21 mouse cellular contexts compared by ENCODE assay signal in the genomic region with DNA sequence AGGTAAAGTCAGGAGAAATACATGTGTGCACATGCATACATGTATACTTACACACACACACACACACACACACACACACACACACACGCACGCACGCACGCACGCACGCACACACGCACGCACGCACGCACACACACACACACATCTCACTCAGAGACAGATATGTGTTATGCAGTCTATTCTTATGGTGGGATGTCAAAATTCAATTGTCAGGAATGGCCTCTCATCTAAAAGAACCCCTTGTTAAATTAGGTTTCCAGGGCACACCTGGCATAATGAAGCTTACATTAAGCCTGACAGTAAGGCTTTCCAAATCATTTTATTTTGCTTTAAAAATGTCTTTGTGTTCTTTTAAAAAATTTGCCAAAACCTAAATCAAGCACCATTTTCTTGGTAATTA.
A peak's percentile ranks its signal among the peaks of the same experiment; 100 is the strongest.
DNase-seq lines count a peak whose midpoint lies in the region; ATAC-seq and TF ChIP-seq lines count a peak whose summit lies in the region.
"Had no signal": no experiment of that assay in that cellular context is flagged by ENCODE, and none has a peak within 500 bp of the region (broad histone marks: within the 10 kb centered on the region; RNA-seq: fewer than 3 reads in every experiment).

No protein-coding gene starts in this region.

- H3K36me3 ChIP-seq in forebrain, embryonic 12.5 days (replicated peaks), result no peaks in the 10 kb centered on the region
- no peaks in the 10 kb centered on the region for H3K36me3 ChIP-seq in forebrain, postnatal 0 days (ENCODE audit: insufficient read depth)
- H3K36me3 ChIP-seq in hindbrain, embryonic 16.5 days (ENCODE audit: control insufficient read depth, insufficient read depth, low read length), result no peaks in the 10 kb centered on the region
- H3K36me3 ChIP-seq in hindbrain, embryonic 13.5 days, result no peaks in the 10 kb centered on the region
- H3K36me3 ChIP-seq in forebrain, embryonic 14.5 days (ENCODE audit: control insufficient read depth, insufficient read depth, low read length), result no peaks in the 10 kb centered on the region
- H3K36me3 ChIP-seq in liver, postnatal 0 days (replicated peaks; ENCODE audit: insufficient read depth, low read length), result no peaks in the 10 kb centered on the region
- H3K36me3 ChIP-seq: G1E had no signal

- no peaks in the 10 kb centered on the region for H3K9me3 ChIP-seq in forebrain, embryonic 12.5 days
- no peaks in the 10 kb centered on the region for H3K9me3 ChIP-seq in forebrain, postnatal 0 days (ENCODE audit: low read length)
- no peaks in the 10 kb centered on the region for H3K9me3 ChIP-seq in hindbrain, embryonic 16.5 days (ENCODE audit: control insufficient read depth, low read length)
- no peaks in the 10 kb centered on the region for H3K9me3 ChIP-seq in hindbrain, embryonic 13.5 days
- H3K9me3 ChIP-seq in forebrain, embryonic 14.5 days (replicated peaks; ENCODE audit: control insufficient read depth, low read length), result no peaks in the 10 kb centered on the region
- H3K9me3 ChIP-seq in liver, postnatal 0 days (ENCODE audit: low read length), result no peaks in the 10 kb centered on the region
- H3K9me3 ChIP-seq: G1E had no signal

- ATAC-seq in forebrain, embryonic 12.5 days (ENCODE audit: low FRiP score), result peak; percentile 54; the same call in 1 of the 2 replicates
- no peak for ATAC-seq in forebrain, postnatal 0 days
- ATAC-seq in hindbrain, embryonic 16.5 days, result 0 out of 2 replicates have a peak, but pooled peaks have one; percentile 11
- ATAC-seq in hindbrain, embryonic 13.5 days (ENCODE audit: low FRiP score), result no peak
- peak; percentile 64 for ATAC-seq in forebrain, embryonic 14.5 days
- no peak for ATAC-seq in liver, postnatal 0 days
- ATAC-seq: intestine, postnatal 0 days; Patski had no signal

- H3K4me2 ChIP-seq in forebrain, embryonic 12.5 days, result no peak overlapping the region
- no peak overlapping the region for H3K4me2 ChIP-seq in forebrain, postnatal 0 days (ENCODE audit: low read depth)
- H3K4me2 ChIP-seq in hindbrain, embryonic 16.5 days (ENCODE audit: low read length), result no peak overlapping the region
- no peak overlapping the region for H3K4me2 ChIP-seq in hindbrain, embryonic 13.5 days
- no peak overlapping the region for H3K4me2 ChIP-seq in forebrain, embryonic 14.5 days (ENCODE audit: low read length)
- no peak overlapping the region for H3K4me2 ChIP-seq in liver, postnatal 0 days (ENCODE audit: low read depth, low read length)
- H3K4me2 ChIP-seq: heart, embryonic 11.5 days had no signal

- H3K9ac ChIP-seq in forebrain, embryonic 12.5 days, result no peak overlapping the region
- no peak overlapping the region for H3K9ac ChIP-seq in forebrain, postnatal 0 days
- H3K9ac ChIP-seq in hindbrain, embryonic 16.5 days (ENCODE audit: low read depth, low read length), result no peak overlapping the region
- no peak overlapping the region for H3K9ac ChIP-seq in hindbrain, embryonic 13.5 days
- H3K9ac ChIP-seq in forebrain, embryonic 14.5 days (ENCODE audit: low read length), result no peak overlapping the region
- no peak overlapping the region for H3K9ac ChIP-seq in liver, postnatal 0 days (replicated peaks)

- WGBS in forebrain, embryonic 12.5 days, result 83% methylated on average over 10 of the region's 10 CpGs
- WGBS in forebrain, postnatal 0 days, result 45% methylated on average over 10 of the region's 10 CpGs
- 52% methylated on average over 10 of the region's 10 CpGs for WGBS in hindbrain, embryonic 16.5 days
- WGBS in hindbrain, embryonic 13.5 days, result 92% methylated on average over 10 of the region's 10 CpGs
- WGBS in forebrain, embryonic 14.5 days, result 45% methylated on average over 10 of the region's 10 CpGs
- WGBS in liver, postnatal 0 days (ENCODE audit: insufficient replicate concordance), result 77% methylated on average over 10 of the region's 10 CpGs

- no peak for TF ChIP-seq CTCF in forebrain, postnatal 0 days (IDR thresholded peaks at IDR 0.05; ENCODE audit: low read depth)
- no peak for TF ChIP-seq CTCF in liver, postnatal 0 days (IDR thresholded peaks at IDR 0.05; ENCODE audit: low read depth)

- H3K4me3 ChIP-seq in forebrain, embryonic 12.5 days (replicated peaks), result no peak overlapping the region
- H3K4me3 ChIP-seq in forebrain, postnatal 0 days (ENCODE audit: low read depth, low read length), result no peak overlapping the region
- no peak overlapping the region for H3K4me3 ChIP-seq in hindbrain, embryonic 16.5 days (ENCODE audit: low read length)
- no peak overlapping the region for H3K4me3 ChIP-seq in hindbrain, embryonic 13.5 days
- no peak overlapping the region for H3K4me3 ChIP-seq in forebrain, embryonic 14.5 days (ENCODE audit: low read depth, low read length)
- no peak overlapping the region for H3K4me3 ChIP-seq in liver, postnatal 0 days (ENCODE audit: low read depth, low read length)

- DNase-seq in forebrain, postnatal 0 days, result no peak
- DNase-seq in forebrain, embryonic 14.5 days (ENCODE audit: low spot score), result no peak
- no peak for DNase-seq in liver, postnatal 0 days
- DNase-seq in gastrocnemius, postnatal 10 days, result no peak
- DNase-seq: adrenal gland, postnatal 10 days; adrenal gland, postnatal 36 days; B cell, adult 2 months; cerebellum, adult 18-20 months; cerebellum, adult 9-10 months; cerebellum, postnatal 14 days; gastrocnemius, postnatal 14 days; heart, adult 11 months; kidney, adult 2 months had no signal

- TF ChIP-seq EP300 in liver, postnatal 0 days (IDR thresholded peaks at IDR 0.05; ENCODE audit: low read depth), result no peak

- H3K4me1 ChIP-seq in forebrain, embryonic 12.5 days, result no peaks in the 10 kb centered on the region
- no peaks in the 10 kb centered on the region for H3K4me1 ChIP-seq in forebrain, postnatal 0 days (ENCODE audit: insufficient read depth)
- no peaks in the 10 kb centered on the region for H3K4me1 ChIP-seq in hindbrain, embryonic 16.5 days (ENCODE audit: control insufficient read depth, insufficient read depth, low read depth, low read length)
- no peaks in the 10 kb centered on the region for H3K4me1 ChIP-seq in hindbrain, embryonic 13.5 days (replicated peaks)
- no peaks in the 10 kb centered on the region for H3K4me1 ChIP-seq in forebrain, embryonic 14.5 days (ENCODE audit: control insufficient read depth, insufficient read depth, low read length)
- H3K4me1 ChIP-seq in liver, postnatal 0 days (ENCODE audit: insufficient read depth), result no peaks in the 10 kb centered on the region

- no peaks in the 10 kb centered on the region for H3K27me3 ChIP-seq in forebrain, embryonic 12.5 days
- H3K27me3 ChIP-seq in forebrain, postnatal 0 days (ENCODE audit: insufficient read depth, low read length), result no peaks in the 10 kb centered on the region
- no peaks in the 10 kb centered on the region for H3K27me3 ChIP-seq in hindbrain, embryonic 16.5 days (replicated peaks; ENCODE audit: control insufficient read depth, insufficient read depth, low read length)
- no peaks in the 10 kb centered on the region for H3K27me3 ChIP-seq in hindbrain, embryonic 13.5 days
- no peaks in the 10 kb centered on the region for H3K27me3 ChIP-seq in forebrain, embryonic 14.5 days (replicated peaks; ENCODE audit: control insufficient read depth, insufficient read depth, low read length)
- H3K27me3 ChIP-seq in liver, postnatal 0 days (ENCODE audit: insufficient read depth, low read length), result no peaks in the 10 kb centered on the region
- H3K27me3 ChIP-seq: CH12.LX, Patski had no signal

- no peak overlapping the region for H3K27ac ChIP-seq in forebrain, embryonic 12.5 days
- H3K27ac ChIP-seq in forebrain, postnatal 0 days (ENCODE audit: low read depth, low read length), result no peak overlapping the region
- H3K27ac ChIP-seq in hindbrain, embryonic 16.5 days (ENCODE audit: low read depth, low read length), result no peak overlapping the region
- no peak overlapping the region; the same call in 1 of the 2 replicates for H3K27ac ChIP-seq in hindbrain, embryonic 13.5 days
- H3K27ac ChIP-seq in forebrain, embryonic 14.5 days (ENCODE audit: low read depth, low read length), result no peak overlapping the region
- no peak overlapping the region for H3K27ac ChIP-seq in liver, postnatal 0 days (ENCODE audit: low read depth)

Comparison
In these comparisons a context has a peak if more than half of its experiments do, and no peak if none do; other contexts are left out.
1. ATAC-seq: peak in forebrain, embryonic 12.5 days (single experiment), hindbrain, embryonic 16.5 days (single experiment) and forebrain, embryonic 14.5 days (single experiment); none in forebrain, postnatal 0 days (single experiment), hindbrain, embryonic 13.5 days (single experiment) and liver, postnatal 0 days (single experiment).